Mouse (Mus musculus): ENCODE results near the gene Zfp281. TPM values are rescaled to one million over a fixed set of nuclear protein-coding genes. Genes with fewer than 3 reads are reported as not detected.

Zfp281 gene
- polyA plus RNA-seq, 1 experiment: not detected

DNA sequence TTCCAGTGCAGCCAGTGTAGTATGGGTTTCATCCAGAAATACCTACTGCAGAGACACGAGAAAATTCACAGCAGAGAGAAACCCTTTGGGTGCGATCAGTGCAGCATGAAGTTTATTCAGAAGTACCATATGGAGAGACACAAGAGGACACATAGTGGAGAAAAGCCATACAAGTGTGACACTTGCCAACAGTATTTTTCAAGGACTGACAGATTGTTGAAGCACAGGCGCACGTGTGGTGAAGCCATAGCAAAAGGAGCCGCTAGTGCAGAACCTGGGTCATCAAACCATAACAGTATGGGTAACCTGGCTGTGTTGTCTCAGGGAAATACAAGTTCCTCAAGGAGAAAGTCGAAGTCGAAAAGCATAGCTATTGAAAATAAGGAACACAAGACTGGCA, 1.4 kb downstream of the Zfp281 start:
- no peak for TF ChIP-seq POLR2A (IDR thresholded peaks at IDR 0.05; ENCODE audit: insufficient read depth, low read depth, low read length)
- TF ChIP-seq CTCF (IDR thresholded peaks at IDR 0.05; ENCODE audit: insufficient read depth, low read depth, low read length): no peak
- Histone ChIP-seq H3K4me1 (ENCODE audit: control insufficient read depth, insufficient read depth, low read length) (peaks cover 5% of the 10 kb centered on the region), H3K27ac (ENCODE audit: insufficient read depth, low read depth, low read length) (no peak overlapping the region), H3K4me3 (ENCODE audit: insufficient read depth, low read depth, low read length) (peak overlapping the region; percentile 89)
- 73% methylated on average over 7 of the region's 7 CpGs for WGBS

GRCm38 (mm10) chr1:136626756-136627155, 2.1 kb downstream of the Zfp281 start:
- 67% methylated on average over 5 of the region's 5 CpGs for WGBS
- TF ChIP-seq CTCF (IDR thresholded peaks at IDR 0.05; ENCODE audit: insufficient read depth, low read depth, low read length) (no peak), POLR2A (IDR thresholded peaks at IDR 0.05; ENCODE audit: insufficient read depth, low read depth, low read length) (no peak)
- peaks cover 5% of the 10 kb centered on the region for H3K4me1 ChIP-seq (ENCODE audit: control insufficient read depth, insufficient read depth, low read length)
- no peak overlapping the region for H3K4me3 ChIP-seq (ENCODE audit: insufficient read depth, low read depth, low read length)
- H3K27ac ChIP-seq (ENCODE audit: insufficient read depth, low read depth, low read length): no peak overlapping the region

GRCm38 (mm10) chr1:136627591-136627990, 2.9 kb downstream of the Zfp281 start:
- WGBS: 83% methylated on average over 5 of the region's 5 CpGs
- Histone ChIP-seq H3K4me3 (ENCODE audit: insufficient read depth, low read depth, low read length) (no peak overlapping the region), H3K4me1 (ENCODE audit: control insufficient read depth, insufficient read depth, low read length) (peaks cover 5% of the 10 kb centered on the region), H3K27ac (ENCODE audit: insufficient read depth, low read depth, low read length) (no peak overlapping the region)
- no peak for TF ChIP-seq POLR2A (IDR thresholded peaks at IDR 0.05; ENCODE audit: insufficient read depth, low read depth, low read length)

DNA sequence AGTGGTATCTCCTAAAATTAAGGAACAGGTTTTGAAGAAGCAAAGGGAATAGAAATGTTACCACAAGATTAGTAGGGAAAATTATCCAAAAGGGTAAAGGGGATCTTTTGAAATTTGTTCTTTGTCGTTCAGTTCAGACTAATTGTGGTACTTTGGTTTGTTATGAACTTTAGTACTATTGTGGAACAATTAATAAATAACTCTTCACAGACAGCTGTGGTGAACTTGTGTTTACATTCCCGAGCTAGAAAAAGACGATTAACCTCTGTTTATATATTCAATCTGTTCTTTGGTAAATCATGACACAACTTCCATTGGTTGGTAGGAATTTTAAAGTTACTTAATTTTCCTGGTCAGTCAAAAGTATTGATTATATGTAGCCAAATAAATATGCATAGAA, 8.2 kb downstream of the Zfp281 start:
- Histone ChIP-seq H3K4me1 (ENCODE audit: control insufficient read depth, insufficient read depth, low read length) (no peaks in the 10 kb centered on the region), H3K27ac (ENCODE audit: insufficient read depth, low read depth, low read length) (no peak overlapping the region), H3K4me3 (ENCODE audit: insufficient read depth, low read depth, low read length) (no peak overlapping the region)
- TF ChIP-seq CTCF (IDR thresholded peaks at IDR 0.05; ENCODE audit: insufficient read depth, low read depth, low read length) (no peak), POLR2A (IDR thresholded peaks at IDR 0.05; ENCODE audit: insufficient read depth, low read depth, low read length) (no peak)
- 63% methylated on average over 3 of the region's 3 CpGs for WGBS

DNA sequence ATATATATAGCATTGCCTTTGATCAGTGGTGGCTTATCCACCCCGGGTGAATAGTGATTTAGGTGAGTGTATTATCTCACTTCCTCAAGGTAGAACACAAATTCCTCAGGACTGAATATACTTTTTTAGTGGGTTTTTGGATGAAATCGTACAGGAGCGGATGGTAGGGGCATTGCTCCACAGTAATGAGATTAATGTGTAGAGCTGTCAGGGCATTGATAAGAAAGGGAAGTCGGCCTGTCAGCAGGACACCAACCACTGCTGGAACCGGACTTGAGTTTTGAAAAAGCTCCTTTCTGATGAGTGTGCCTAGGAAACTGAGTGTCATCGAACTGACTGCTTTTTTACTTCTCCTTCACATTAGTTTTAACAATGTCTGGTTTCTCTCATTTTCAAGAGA, 10.9 kb downstream of the Zfp281 start:
- 80% methylated on average over 6 of the region's 6 CpGs for WGBS
- TF ChIP-seq POLR2A (IDR thresholded peaks at IDR 0.05; ENCODE audit: insufficient read depth, low read depth, low read length) (no peak), CTCF (IDR thresholded peaks at IDR 0.05; ENCODE audit: insufficient read depth, low read depth, low read length) (no peak)
- Histone ChIP-seq H3K27ac (ENCODE audit: insufficient read depth, low read depth, low read length) (no peak overlapping the region), H3K4me3 (ENCODE audit: insufficient read depth, low read depth, low read length) (no peak overlapping the region), H3K4me1 (ENCODE audit: control insufficient read depth, insufficient read depth, low read length) (0 out of 2 replicates have a peak, but pooled peaks cover 2% of the 10 kb centered on the region)

- Histone ChIP-seq H3K4me3 (ENCODE audit: insufficient read depth, low read depth, low read length) (no peak overlapping the region), H3K27ac (ENCODE audit: insufficient read depth, low read depth, low read length) (no peak overlapping the region), H3K4me1 (ENCODE audit: control insufficient read depth, insufficient read depth, low read length) (0 out of 2 replicates have a peak, but pooled peaks cover 2% of the 10 kb centered on the region)
- WGBS: 96% methylated on average over 6 of the region's 6 CpGs
- TF ChIP-seq CTCF (IDR thresholded peaks at IDR 0.05; ENCODE audit: insufficient read depth, low read depth, low read length): no peak
- no peak for TF ChIP-seq POLR2A (IDR thresholded peaks at IDR 0.05; ENCODE audit: insufficient read depth, low read depth, low read length)
Observed at GRCm38 (mm10) chr1:136636946-136637345, 12.2 kb downstream of the Zfp281 start.

- no peak overlapping the region for H3K4me3 ChIP-seq (ENCODE audit: insufficient read depth, low read depth, low read length)
- TF ChIP-seq CTCF (IDR thresholded peaks at IDR 0.05; ENCODE audit: insufficient read depth, low read depth, low read length) (no peak), POLR2A (IDR thresholded peaks at IDR 0.05; ENCODE audit: insufficient read depth, low read depth, low read length) (no peak)
- H3K27ac ChIP-seq (ENCODE audit: insufficient read depth, low read depth, low read length): no peak overlapping the region
- H3K4me1 ChIP-seq (ENCODE audit: control insufficient read depth, insufficient read depth, low read length): 0 out of 2 replicates have a peak, but pooled peaks cover 2% of the 10 kb centered on the region
- 87% methylated on average over 4 of the region's 4 CpGs for WGBS
Observed at GRCm38 (mm10) chr1:136637696-136638095, 13.0 kb downstream of the Zfp281 start.

- Histone ChIP-seq H3K4me1 (ENCODE audit: control insufficient read depth, insufficient read depth, low read length) (0 out of 2 replicates have a peak, but pooled peaks cover 2% of the 10 kb centered on the region), H3K27ac (ENCODE audit: insufficient read depth, low read depth, low read length) (no peak overlapping the region), H3K4me3 (ENCODE audit: insufficient read depth, low read depth, low read length) (no peak overlapping the region)
- WGBS: 87% methylated on average over 7 of the region's 7 CpGs
- TF ChIP-seq POLR2A (IDR thresholded peaks at IDR 0.05; ENCODE audit: insufficient read depth, low read depth, low read length) (no peak), CTCF (IDR thresholded peaks at IDR 0.05; ENCODE audit: insufficient read depth, low read depth, low read length) (no peak)
Observed at GRCm38 (mm10) chr1:136638211-136638610, 13.5 kb downstream of the Zfp281 start.

- 69% methylated on average over 5 of the region's 5 CpGs for WGBS
- Histone ChIP-seq H3K4me3 (ENCODE audit: insufficient read depth, low read depth, low read length) (no peak overlapping the region), H3K4me1 (ENCODE audit: control insufficient read depth, insufficient read depth, low read length) (0 out of 2 replicates have a peak, but pooled peaks cover 2% of the 10 kb centered on the region), H3K27ac (ENCODE audit: insufficient read depth, low read depth, low read length) (no peak overlapping the region)
- TF ChIP-seq POLR2A (IDR thresholded peaks at IDR 0.05; ENCODE audit: insufficient read depth, low read depth, low read length) (no peak), CTCF (IDR thresholded peaks at IDR 0.05; ENCODE audit: insufficient read depth, low read depth, low read length) (no peak)
Observed at GRCm38 (mm10) chr1:136638699-136639098, 14.0 kb downstream of the Zfp281 start.

- Histone ChIP-seq H3K4me3 (ENCODE audit: insufficient read depth, low read depth, low read length) (no peak overlapping the region), H3K4me1 (ENCODE audit: control insufficient read depth, insufficient read depth, low read length) (0 out of 2 replicates have a peak, but pooled peaks cover 2% of the 10 kb centered on the region), H3K27ac (ENCODE audit: insufficient read depth, low read depth, low read length) (no peak overlapping the region)
- TF ChIP-seq CTCF (IDR thresholded peaks at IDR 0.05; ENCODE audit: insufficient read depth, low read depth, low read length): no peak
- no peak for TF ChIP-seq POLR2A (IDR thresholded peaks at IDR 0.05; ENCODE audit: insufficient read depth, low read depth, low read length)
- WGBS: 88% methylated on average over 2 of the region's 2 CpGs
Observed at GRCm38 (mm10) chr1:136639221-136639620, 14.5 kb downstream of the Zfp281 start.

Measured in olfactory bulb, adult 2 months (tissue).